Mouse (Mus musculus): ENCODE results near the gene Armcx5. TPM values are rescaled to one million over a fixed set of nuclear protein-coding genes. Genes with fewer than 3 reads are reported as not detected.
A peak's percentile ranks its signal among the peaks of the same experiment; 100 is the strongest.
"Not testable (repeated sequence)": the region's sequence is repeated elsewhere in the genome, so short reads cannot be mapped to it uniquely, and the experiment has no call there.

Armcx5 gene
- polyA plus RNA-seq (2016; fragmentation: Nextera tagmentation; extraction: Ambion mirVana): 11.1 and 12.3 TPM in 2 replicates

DNA sequence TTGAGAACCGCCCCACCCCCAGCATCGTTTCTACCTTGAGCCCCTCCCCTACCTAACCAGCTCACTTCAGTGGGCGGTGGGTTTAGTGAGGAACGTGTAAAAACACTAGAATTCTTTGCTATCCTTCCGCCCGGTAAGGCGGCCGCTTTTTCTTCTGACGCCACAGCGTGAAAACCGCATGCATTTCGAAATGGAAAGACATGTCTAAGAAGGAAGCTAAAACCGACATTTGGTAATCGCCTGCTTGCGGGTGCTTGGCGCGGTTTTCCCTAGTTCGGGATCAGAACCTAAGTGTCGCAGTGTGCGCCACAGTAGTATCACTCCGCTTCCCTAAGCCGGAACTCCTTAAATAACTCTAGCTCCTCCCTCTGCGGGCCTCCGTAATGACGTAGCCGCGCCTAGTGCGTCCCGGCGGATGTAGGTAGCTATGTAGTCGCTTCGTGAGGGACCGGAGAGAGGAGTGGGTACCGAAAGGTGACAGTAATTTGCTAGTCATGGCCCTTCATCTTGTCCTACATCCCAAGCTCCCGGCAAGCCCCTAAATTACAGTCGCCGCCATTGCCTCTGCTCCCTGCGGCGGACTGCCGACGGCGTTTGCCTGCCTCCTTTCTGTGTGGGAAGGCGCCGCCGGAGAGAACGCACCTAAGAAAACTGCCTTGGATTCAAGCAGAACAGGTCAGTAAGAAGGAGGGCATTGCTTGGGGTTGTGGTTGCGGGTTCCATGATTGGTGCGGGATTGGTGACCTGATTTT is at the start of gene Armcx5, which contains the start of gene Gprasp1:
Gene Armcx5 (plus strand): TSS at position 430 of the 752 bp plus-strand sequence.
Gene Gprasp1 (plus strand): TSS at position 430 of the 752 bp plus-strand sequence.
- H3K4me3 ChIP-seq: peak within 1 kb of the TSS; percentile 69
- H3K27ac ChIP-seq (replicated peaks): peak within 1 kb of the TSS; percentile 84
- peaks cover 4% of the 10 kb centered on the region; the same call in 1 of the 2 replicates for H3K4me1 ChIP-seq
- 19% methylated on average over 48 of the region's 48 CpGs for WGBS
- peak; percentile 84 for DNase-seq (ENCODE audit: low spot score)
- peaks cover 19% of the 10 kb centered on the region for H3K36me3 ChIP-seq (replicated peaks)
- no peaks in the 10 kb centered on the region for H3K9me3 ChIP-seq
- peaks cover 51% of the 10 kb centered on the region for H3K27me3 ChIP-seq (replicated peaks; ENCODE audit: low read depth, poor library complexity, severe bottlenecking)

DNA sequence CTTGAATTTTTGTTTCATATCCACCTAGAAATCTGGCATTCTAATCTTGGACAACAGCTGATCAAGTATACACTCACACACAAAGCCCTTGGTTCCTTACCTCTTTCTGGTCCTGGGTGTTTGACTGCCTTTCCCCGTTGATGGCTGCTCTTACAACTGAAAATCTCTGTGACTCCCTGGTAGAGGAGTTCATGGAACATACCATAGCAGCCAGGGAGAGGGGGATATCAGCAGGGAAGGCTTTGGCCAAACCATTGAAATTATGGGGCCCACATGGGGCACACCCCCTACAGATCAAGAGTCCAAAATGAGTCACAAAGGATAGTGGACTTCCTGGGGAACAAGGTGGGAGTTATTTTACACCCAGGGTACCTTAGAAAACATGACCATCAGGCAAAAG is 48.9 kb upstream of the Armcx5 start, which contains the start of gene Tcp11x2:
Gene Tcp11x2 (minus strand): TSS at position 158 of the 400 bp plus-strand sequence.
- peaks cover 48% of the 10 kb centered on the region for H3K27me3 ChIP-seq (replicated peaks; ENCODE audit: low read depth, poor library complexity, severe bottlenecking)

DNA sequence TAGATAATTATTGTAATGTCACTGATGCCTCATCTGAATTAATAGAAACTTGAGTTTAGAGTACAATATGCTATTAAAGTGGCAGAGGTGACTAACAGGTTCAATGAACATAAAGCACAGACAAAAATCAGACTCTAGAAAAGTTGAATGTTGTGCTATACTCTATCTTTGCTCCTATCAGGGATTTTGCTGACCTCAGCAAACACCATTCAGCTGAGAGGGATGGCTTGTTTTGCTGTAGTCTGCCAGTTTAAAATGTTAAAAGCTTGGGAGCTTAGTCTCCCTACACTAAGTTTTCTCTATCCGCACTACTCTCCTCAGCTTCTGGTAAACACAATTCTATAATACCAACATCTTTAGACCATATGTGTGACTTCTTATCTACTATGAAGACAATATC is 39.4 kb upstream of the Armcx5 start:
- no peak overlapping the region for H3K4me3 ChIP-seq
- H3K27ac ChIP-seq (replicated peaks): no peak overlapping the region
- H3K27me3 ChIP-seq (replicated peaks; ENCODE audit: low read depth, poor library complexity, severe bottlenecking): peaks cover 12% of the 10 kb centered on the region
- 93% methylated on average over 1 of the region's 1 CpGs for WGBS
- no peaks in the 10 kb centered on the region for H3K36me3 ChIP-seq (replicated peaks)
- H3K4me1 ChIP-seq: no peaks in the 10 kb centered on the region
- H3K9me3 ChIP-seq: no peaks in the 10 kb centered on the region
- no peak for DNase-seq (ENCODE audit: low spot score)

More for the DNA sequence above, 48.9 kb upstream of the Armcx5 start, which contains the start of gene Tcp11x2:
- Histone ChIP-seq H3K36me3 (replicated peaks) (no peaks in the 10 kb centered on the region), H3K9me3 (no peaks in the 10 kb centered on the region), H3K27ac (replicated peaks) (no peak within 1 kb of the TSS), H3K4me3 (no peak within 1 kb of the TSS), H3K4me1 (no peaks in the 10 kb centered on the region)
- no peak for DNase-seq (ENCODE audit: low spot score)
- 58% methylated on average over 1 of the region's 1 CpGs for WGBS

GRCm38 (mm10) chrX:135704349-135704748 is 38.2 kb upstream of the Armcx5 start:
- H3K36me3 ChIP-seq (replicated peaks): no peaks in the 10 kb centered on the region
- no peaks in the 10 kb centered on the region for H3K4me1 ChIP-seq
- H3K4me3 ChIP-seq: no peak overlapping the region
- H3K27me3 ChIP-seq (replicated peaks; ENCODE audit: low read depth, poor library complexity, severe bottlenecking): peaks cover 12% of the 10 kb centered on the region
- no peak for DNase-seq (ENCODE audit: low spot score)
- H3K9me3 ChIP-seq: no peaks in the 10 kb centered on the region
- no peak overlapping the region for H3K27ac ChIP-seq (replicated peaks)
- WGBS: 57% methylated on average over 2 of the region's 2 CpGs

GRCm38 (mm10) chrX:135712845-135713244 is 29.7 kb upstream of the Armcx5 start:
- Histone ChIP-seq H3K4me3 (no peak overlapping the region), H3K36me3 (replicated peaks) (no peaks in the 10 kb centered on the region), H3K27me3 (replicated peaks; ENCODE audit: low read depth, poor library complexity, severe bottlenecking) (peaks cover 34% of the 10 kb centered on the region; the same call in 1 of the 2 replicates), H3K4me1 (no peaks in the 10 kb centered on the region), H3K27ac (replicated peaks) (no peak overlapping the region), H3K9me3 (no peaks in the 10 kb centered on the region)
- DNase-seq (ENCODE audit: low spot score): no peak
- WGBS: 82% methylated on average over 2 of the region's 2 CpGs

- Histone ChIP-seq H3K36me3 (replicated peaks) (no peaks in the 10 kb centered on the region), H3K27me3 (replicated peaks; ENCODE audit: low read depth, poor library complexity, severe bottlenecking) (peaks cover 69% of the 10 kb centered on the region), H3K9me3 (no peaks in the 10 kb centered on the region), H3K27ac (replicated peaks) (no peak within 1 kb of the TSS), H3K4me1 (no peaks in the 10 kb centered on the region), H3K4me3 (no peak within 1 kb of the TSS)
- DNase-seq (ENCODE audit: low spot score): no peak
- 81% methylated on average over 10 of the region's 10 CpGs for WGBS
Measured at GRCm38 (mm10) chrX:135725161-135725560, 17.4 kb upstream of the Armcx5 start, which contains the start of gene Tmsb15a. Gene Tmsb15a, minus strand, starts transcription at chrX:135725261.

GRCm38 (mm10) chrX:135738730-135739520 is 3.6 kb upstream of the Armcx5 start:
- peaks cover 4% of the 10 kb centered on the region; the same call in 1 of the 2 replicates for H3K4me1 ChIP-seq
- H3K27ac ChIP-seq (replicated peaks): no peak overlapping the region
- no peaks in the 10 kb centered on the region for H3K36me3 ChIP-seq (replicated peaks)
- H3K27me3 ChIP-seq (replicated peaks; ENCODE audit: low read depth, poor library complexity, severe bottlenecking): peaks cover 49% of the 10 kb centered on the region
- no peak for DNase-seq (ENCODE audit: low spot score)
- 93% methylated on average over 2 of the region's 2 CpGs for WGBS
- no peaks in the 10 kb centered on the region for H3K9me3 ChIP-seq
- no peak overlapping the region for H3K4me3 ChIP-seq

DNA sequence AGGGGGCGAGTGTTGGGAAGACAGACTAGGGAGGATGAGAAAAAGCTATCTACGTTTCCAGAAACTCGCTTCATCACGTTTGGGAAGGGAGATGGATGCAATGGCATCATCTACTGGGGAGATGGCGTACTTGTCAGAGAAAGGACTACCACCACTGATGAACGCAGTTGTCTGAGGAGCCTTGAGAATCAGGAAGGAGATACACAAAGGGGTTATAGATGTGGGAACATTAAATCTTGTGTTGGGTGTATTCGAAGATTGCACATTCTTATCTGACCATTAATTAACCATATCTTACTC is 473 bp downstream of the Armcx5 start:
- DNase-seq (ENCODE audit: low spot score): no peak
- 24% methylated on average over 7 of the region's 7 CpGs for WGBS
- Histone ChIP-seq H3K27ac (replicated peaks) (peak overlapping the region; percentile 84), H3K9me3 (no peaks in the 10 kb centered on the region), H3K4me1 (peaks cover 4% of the 10 kb centered on the region; the same call in 1 of the 2 replicates), H3K4me3 (peak overlapping the region; percentile 69), H3K36me3 (replicated peaks) (peaks cover 19% of the 10 kb centered on the region), H3K27me3 (replicated peaks; ENCODE audit: low read depth, poor library complexity, severe bottlenecking) (peaks cover 49% of the 10 kb centered on the region)

DNA sequence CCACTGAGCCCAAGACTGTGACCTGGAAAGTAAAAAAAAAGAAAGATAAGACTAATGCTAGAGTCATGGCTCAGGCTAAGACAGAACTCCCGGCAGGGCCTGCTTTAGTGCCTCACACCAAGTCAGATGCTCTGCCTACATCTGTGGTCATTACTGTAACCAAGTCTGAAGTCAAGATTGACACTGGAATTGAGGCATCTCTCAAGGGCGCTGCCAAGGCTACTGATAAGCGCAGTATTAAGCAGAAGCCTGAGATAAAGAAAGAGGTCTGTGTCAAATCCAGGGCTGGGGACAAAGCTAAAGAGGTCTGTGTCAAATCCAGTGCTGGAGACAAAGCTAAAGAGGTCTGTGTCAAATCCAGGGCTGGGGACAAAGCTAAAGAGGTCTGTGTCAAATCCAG is 2.8 kb downstream of the Armcx5 start:
- 91% methylated on average over 3 of the region's 3 CpGs for WGBS

DNA sequence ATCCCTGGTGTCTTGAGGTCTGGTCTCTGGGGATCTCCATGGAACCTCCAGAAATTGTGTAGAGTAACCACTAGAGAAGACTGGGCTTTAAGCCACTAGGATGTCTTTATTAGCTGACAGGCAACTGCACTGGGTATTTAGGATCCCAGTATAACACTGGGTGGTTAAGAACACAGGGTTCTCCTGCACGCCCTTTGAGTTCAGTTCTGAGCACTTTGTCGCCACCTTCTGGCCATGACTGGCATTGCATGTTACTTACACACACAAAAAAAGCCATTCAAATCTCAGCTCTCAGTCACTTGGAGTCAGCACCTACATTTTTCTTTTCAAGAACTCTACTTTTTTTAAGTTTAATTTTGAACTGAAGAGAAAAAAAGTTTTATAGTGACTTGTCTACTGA is 10.3 kb downstream of the Armcx5 start:
- 5% methylated on average over 2 of the region's 2 CpGs for WGBS
- DNase-seq (ENCODE audit: low spot score): peak; percentile 68
- Histone ChIP-seq H3K36me3 (replicated peaks) (peaks cover 15% of the 10 kb centered on the region), H3K27me3 (replicated peaks; ENCODE audit: low read depth, poor library complexity, severe bottlenecking) (no peaks in the 10 kb centered on the region), H3K4me3 (no peak overlapping the region), H3K9me3 (no peaks in the 10 kb centered on the region), H3K4me1 (no peaks in the 10 kb centered on the region), H3K27ac (replicated peaks) (no peak overlapping the region)

More for the DNA sequence above, 2.8 kb downstream of the Armcx5 start:
- H3K27ac ChIP-seq (replicated peaks); H3K4me1 ChIP-seq; H3K4me3 ChIP-seq; DNase-seq (ENCODE audit: low spot score); H3K9me3 ChIP-seq: not testable (repeated sequence)
- Histone ChIP-seq H3K27me3 (replicated peaks; ENCODE audit: low read depth, poor library complexity, severe bottlenecking) (peaks cover 41% of the 10 kb centered on the region), H3K36me3 (replicated peaks) (peaks cover 19% of the 10 kb centered on the region)

DNA sequence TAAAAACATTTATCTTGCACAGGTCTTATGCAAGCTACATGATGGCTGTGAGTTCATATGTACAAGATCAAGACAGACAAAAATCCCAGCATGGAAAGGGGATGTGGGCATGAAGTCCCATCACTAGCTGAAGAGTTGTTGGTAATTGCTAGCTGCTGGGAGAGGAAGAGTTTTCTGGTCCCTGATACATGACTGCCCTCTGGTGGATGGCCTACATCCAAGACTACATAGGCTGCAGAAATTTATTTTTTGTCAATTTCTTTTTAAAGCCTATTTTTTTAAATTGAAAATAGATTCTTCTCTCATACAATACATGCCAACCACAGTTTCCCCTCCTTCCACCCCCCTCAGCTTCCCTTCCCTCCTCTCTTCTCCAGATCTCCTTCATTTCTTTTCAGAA is 19.2 kb downstream of the Armcx5 start:
- DNase-seq (ENCODE audit: low spot score): no peak
- Histone ChIP-seq H3K4me1 (no peaks in the 10 kb centered on the region), H3K4me3 (no peak overlapping the region), H3K9me3 (no peaks in the 10 kb centered on the region), H3K36me3 (replicated peaks) (peaks cover 26% of the 10 kb centered on the region), H3K27me3 (replicated peaks; ENCODE audit: low read depth, poor library complexity, severe bottlenecking) (peaks cover 15% of the 10 kb centered on the region; the same call in 1 of the 2 replicates), H3K27ac (replicated peaks) (no peak overlapping the region)

DNA sequence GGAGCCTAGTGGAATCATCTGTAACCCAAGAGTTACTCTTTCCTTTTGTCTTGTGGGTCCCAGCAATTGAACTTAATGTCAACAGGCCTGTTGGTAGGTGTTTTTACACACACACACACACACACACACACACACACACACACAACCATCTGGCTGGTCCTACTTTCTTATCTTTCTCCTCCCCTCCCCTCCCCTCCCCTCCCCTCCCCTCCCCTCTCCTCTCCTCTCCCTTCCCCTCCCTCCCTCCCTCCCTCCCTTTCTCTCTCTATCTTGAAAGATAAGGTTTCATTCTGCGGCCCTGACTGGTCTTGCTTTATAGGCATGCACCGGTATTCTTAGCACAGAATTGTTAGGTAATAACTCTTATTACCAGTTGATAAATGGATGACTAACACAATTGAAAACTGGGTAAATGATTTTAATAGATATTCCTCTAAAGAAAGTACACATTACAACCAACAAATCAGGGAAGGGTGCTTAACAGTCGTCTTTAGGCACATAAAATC is 25.6 kb downstream of the Armcx5 start:
- no peaks in the 10 kb centered on the region for H3K4me1 ChIP-seq
- peaks cover 7% of the 10 kb centered on the region; the same call in 1 of the 2 replicates for H3K27me3 ChIP-seq (replicated peaks; ENCODE audit: low read depth, poor library complexity, severe bottlenecking)
- H3K4me3 ChIP-seq: no peak overlapping the region
- 74% methylated on average over 3 of the region's 3 CpGs for WGBS
- no peaks in the 10 kb centered on the region for H3K9me3 ChIP-seq
- DNase-seq (ENCODE audit: low spot score): no peak
- H3K27ac ChIP-seq (replicated peaks): no peak overlapping the region
- peaks cover 9% of the 10 kb centered on the region; the same call in 1 of the 2 replicates for H3K36me3 ChIP-seq (replicated peaks)

Measured in embryonic facial prominence, embryonic 10.5 days (tissue).